Comparison of ENCODE assay signal across 8 mouse cellular contexts in the genomic region with DNA sequence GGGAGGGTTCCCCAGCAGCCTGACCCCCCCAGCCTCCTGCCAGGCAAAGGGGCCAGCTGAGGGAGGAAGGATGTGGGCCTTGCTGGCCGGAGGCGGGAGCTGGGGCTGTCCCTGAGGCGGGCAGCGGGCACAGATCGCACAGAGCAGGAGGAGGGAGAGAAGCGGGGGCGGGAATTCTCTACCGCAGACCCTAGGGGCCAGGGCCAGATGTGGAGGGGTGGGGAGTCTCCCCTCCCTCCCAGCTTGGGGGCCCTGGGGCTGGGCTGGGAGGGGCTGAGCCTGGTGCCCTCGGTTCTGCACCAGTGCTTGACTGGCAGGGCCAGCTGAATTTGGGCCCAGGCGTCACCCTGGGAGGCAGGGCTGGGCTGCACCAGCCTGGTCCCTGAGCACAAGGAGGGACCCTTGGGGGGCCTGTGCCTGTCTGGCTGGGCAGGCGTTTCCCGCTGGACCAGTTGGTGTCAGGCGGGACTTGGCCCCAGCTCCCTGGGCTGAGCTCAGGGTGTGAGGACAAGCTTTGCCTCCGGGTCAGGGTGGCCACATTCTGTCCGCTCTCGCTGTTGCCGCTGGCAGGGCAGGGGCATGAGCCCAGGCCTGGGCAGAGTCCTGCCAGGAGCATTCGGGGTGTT. TPM values are rescaled to one million over a fixed set of nuclear protein-coding genes. Genes with fewer than 3 reads are reported as not detected.
DNase-seq lines count a peak whose midpoint lies in the region; ATAC-seq and TF ChIP-seq lines count a peak whose summit lies in the region.

No protein-coding gene starts in this region.

- peak overlapping the region; percentile 96 for H3K4me2 ChIP-seq in heart, embryonic 11.5 days
- H3K4me2 ChIP-seq in liver, postnatal 0 days (ENCODE audit: low read depth, low read length) = peak overlapping the region; percentile 95

- ATAC-seq in heart, embryonic 11.5 days (replicated peaks; ENCODE audit: insufficient number of reproducible peaks, low FRiP score, low TSS enrichment) = peak; percentile 19; the same call in 1 of the 2 replicates
- ATAC-seq in liver, postnatal 0 days = no peak

- no peaks in the 10 kb centered on the region for H3K9me3 ChIP-seq in embryonic facial prominence, embryonic 10.5 days
- H3K9me3 ChIP-seq in heart, embryonic 11.5 days (replicated peaks; ENCODE audit: control insufficient read depth, low read length) = no peaks in the 10 kb centered on the region
- no peaks in the 10 kb centered on the region for H3K9me3 ChIP-seq in liver, postnatal 0 days (ENCODE audit: low read length)

- H3K27ac ChIP-seq in embryonic facial prominence, embryonic 10.5 days (replicated peaks) = peak overlapping the region; percentile 97
- H3K27ac ChIP-seq in heart, embryonic 11.5 days (ENCODE audit: low read depth, low read length) = peak overlapping the region; percentile 96
- H3K27ac ChIP-seq in liver, postnatal 0 days (ENCODE audit: low read depth) = peak overlapping the region; percentile 78

- peaks cover 18% of the 10 kb centered on the region for H3K27me3 ChIP-seq in embryonic facial prominence, embryonic 10.5 days (replicated peaks; ENCODE audit: low read depth, poor library complexity, severe bottlenecking)
- H3K27me3 ChIP-seq in heart, embryonic 11.5 days (ENCODE audit: control insufficient read depth, insufficient read depth, low read length) = no peaks in the 10 kb centered on the region
- H3K27me3 ChIP-seq in liver, postnatal 0 days (ENCODE audit: insufficient read depth, low read length) = peaks cover 14% of the 10 kb centered on the region

- H3K4me3 ChIP-seq in embryonic facial prominence, embryonic 10.5 days = peak overlapping the region; percentile 99
- H3K4me3 ChIP-seq in heart, embryonic 11.5 days (ENCODE audit: low read depth, low read length) = peak overlapping the region; percentile 94
- H3K4me3 ChIP-seq in liver, postnatal 0 days (ENCODE audit: low read depth, low read length) = peak overlapping the region; percentile 84

- H3K36me3 ChIP-seq in embryonic facial prominence, embryonic 10.5 days (replicated peaks) = peaks cover 11% of the 10 kb centered on the region; the same call in 1 of the 2 replicates
- H3K36me3 ChIP-seq in heart, embryonic 11.5 days (ENCODE audit: control insufficient read depth, insufficient read depth, low read length) = no peaks in the 10 kb centered on the region
- H3K36me3 ChIP-seq in liver, postnatal 0 days (replicated peaks; ENCODE audit: insufficient read depth, low read length) = 0 out of 2 replicates have a peak, but pooled peaks cover 1% of the 10 kb centered on the region

- no peak for TF ChIP-seq CTCF in liver, postnatal 0 days (IDR thresholded peaks at IDR 0.05; ENCODE audit: low read depth)

- TF ChIP-seq EP300 in liver, postnatal 0 days (IDR thresholded peaks at IDR 0.05; ENCODE audit: low read depth) = no peak

- H3K4me1 ChIP-seq in embryonic facial prominence, embryonic 10.5 days = peaks cover 98% of the 10 kb centered on the region
- peaks cover 53% of the 10 kb centered on the region for H3K4me1 ChIP-seq in heart, embryonic 11.5 days (ENCODE audit: control insufficient read depth, insufficient read depth, low read length)
- H3K4me1 ChIP-seq in liver, postnatal 0 days (ENCODE audit: insufficient read depth) = peaks cover 20% of the 10 kb centered on the region

- WGBS in embryonic facial prominence, embryonic 10.5 days = 2% methylated on average over 17 of the region's 18 CpGs
- under 1% methylated on average over 16 of the region's 18 CpGs for WGBS in heart, embryonic 11.5 days (ENCODE audit: insufficient replicate concordance)
- 14% methylated on average over 18 of the region's 18 CpGs for WGBS in liver, postnatal 0 days (ENCODE audit: insufficient replicate concordance)

- DNase-seq in urinary bladder, adult 18-20 months (ENCODE audit: low spot score in 2 of 2) = peak; percentile 52 to 64
- DNase-seq in urinary bladder, postnatal 4 days (ENCODE audit: low spot score in 2 of 2) = no peak
- DNase-seq in embryonic facial prominence, embryonic 10.5 days (ENCODE audit: low spot score) = peak; percentile 64
- peak; percentile 83 for DNase-seq in kidney, adult 9 months
- peak; percentile 51 for DNase-seq in liver, postnatal 0 days
- DNase-seq in retina, postnatal 1 day = peak; percentile 79
- peak; percentile 56 for DNase-seq in yolk sac, embryonic 10.5 days (ENCODE audit: low spot score)

- peak overlapping the region; percentile 98 for H3K9ac ChIP-seq in heart, embryonic 11.5 days (ENCODE audit: low read depth, low read length)
- H3K9ac ChIP-seq in liver, postnatal 0 days (replicated peaks) = peak overlapping the region; percentile 13; the same call in 1 of the 2 replicates

RNA-seq across cellular contexts. Expression of gene Ahdc1, which starts 2.3 kb away (rescaled TPM):
- polyA plus RNA-seq in embryonic facial prominence, embryonic 10.5 days (2016; fragmentation: Nextera tagmentation; extraction: Ambion mirVana) = 11.5 and 11.6 TPM in 2 replicates
- 7.0 and 9.1 TPM in 2 replicates for polyA plus RNA-seq in heart, embryonic 11.5 days (2014; fragmentation: Nextera tagmentation; extraction: Ambion mirVana)
- 0.76 and 0.87 TPM in 2 replicates for polyA plus RNA-seq in liver, postnatal 0 days (2015; fragmentation: Nextera tagmentation; extraction: Ambion mirVana)

RNA-seq across cellular contexts. Expression of gene Fgr, which starts 39.5 kb away (rescaled TPM):
- 0.16 and 0.21 TPM in 2 replicates for polyA plus RNA-seq in embryonic facial prominence, embryonic 10.5 days (2016; fragmentation: Nextera tagmentation; extraction: Ambion mirVana)
- polyA plus RNA-seq in heart, embryonic 11.5 days (2014; fragmentation: Nextera tagmentation; extraction: Ambion mirVana) = 0.40 and 0.63 TPM in 2 replicates
- 3.8 and 4.0 TPM in 2 replicates for polyA plus RNA-seq in liver, postnatal 0 days (2015; fragmentation: Nextera tagmentation; extraction: Ambion mirVana)

Comparison
In these comparisons a context has a peak if more than half of its experiments do, and no peak if none do; other contexts are left out.
1. DNase-seq: peak in urinary bladder, adult 18-20 months (2 of 2), embryonic facial prominence, embryonic 10.5 days (single experiment), kidney, adult 9 months (single experiment), liver, postnatal 0 days (single experiment), retina, postnatal 1 day (single experiment) and yolk sac, embryonic 10.5 days (single experiment); none in urinary bladder, postnatal 4 days (0 of 2).
2. Peak in every context shown above with its lines, with median percentiles within 50 percentile points of each other: H3K27ac ChIP-seq and H3K4me3 ChIP-seq.